Mouse (Mus musculus): Measurements from ENCODE around the gene Gm10800. TPM values are rescaled to one million over a fixed set of nuclear protein-coding genes. Genes with fewer than 3 reads are reported as not detected.
"Not testable (repeated sequence)": the region's sequence is repeated elsewhere in the genome, so short reads cannot be mapped to it uniquely, and the experiment has no call there.

Gm10800 gene
- 2.5 and 3.6 TPM in 2 replicates for polyA plus RNA-seq (2015; fragmentation: Nextera tagmentation; extraction: Ambion mirVana)

GRCm38 (mm10) chr2:98667201-98667600 is at the start of gene Gm10800:
Gene Gm10800 (minus strand): TSS chr2:98667301.
- not testable (repeated sequence) for H3K9ac ChIP-seq; H3K36me3 ChIP-seq (ENCODE audit: poor library complexity, severe bottlenecking); H3K9me3 ChIP-seq (replicated peaks); H3K27me3 ChIP-seq; ATAC-seq; H3K27ac ChIP-seq; H3K4me1 ChIP-seq; H3K4me2 ChIP-seq; H3K4me3 ChIP-seq
- 83% methylated on average over 4 of the region's 4 CpGs for WGBS

GRCm38 (mm10) chr2:98697533-98697932 is 30.4 kb upstream of the Gm10800 start:
- Histone ChIP-seq H3K9ac (no peak overlapping the region), H3K9me3 (replicated peaks) (no peaks in the 10 kb centered on the region), H3K27me3 (no peaks in the 10 kb centered on the region), H3K27ac (no peak overlapping the region), H3K4me3 (no peak overlapping the region), H3K36me3 (ENCODE audit: poor library complexity, severe bottlenecking) (no peaks in the 10 kb centered on the region), H3K4me1 (no peaks in the 10 kb centered on the region), H3K4me2 (no peak overlapping the region)
- WGBS = 89% methylated on average over 1 of the region's 1 CpGs
- ATAC-seq = no peak

GRCm38 (mm10) chr2:98661937-98662336 is 5.2 kb downstream of the Gm10800 start, which contains the start of gene Gm10801:
Gene Gm10801 (plus strand): TSS chr2:98662237.
- not testable (repeated sequence) for H3K4me2 ChIP-seq; H3K27me3 ChIP-seq; H3K36me3 ChIP-seq (ENCODE audit: poor library complexity, severe bottlenecking); H3K9ac ChIP-seq; H3K4me3 ChIP-seq; H3K9me3 ChIP-seq (replicated peaks); ATAC-seq; H3K4me1 ChIP-seq; H3K27ac ChIP-seq
- 81% methylated on average over 4 of the region's 5 CpGs for WGBS

Other genes with a start within 250 kb of the Gm10800 start
- gene Gm10801, start 5.1 kb downstream of the Gm10800 start, polyA plus RNA-seq (2015; fragmentation: Nextera tagmentation; extraction: Ambion mirVana) = 0.65 and 0.89 TPM in 2 replicates